Mouse (Mus musculus): ENCODE results near the gene Fam204a. TPM values are rescaled to one million over a fixed set of nuclear protein-coding genes. Genes with fewer than 3 reads are reported as not detected.
A peak's percentile ranks its signal among the peaks of the same experiment; 100 is the strongest.

Gene Fam204a
- polyA plus RNA-seq (2015; fragmentation: Nextera tagmentation; extraction: Ambion mirVana), result 29.4 and 31.2 TPM in 2 replicates

GRCm38 (mm10) chr19:60225899-60226844, at the start of gene Fam204a:
TSS of gene Fam204a (minus strand) at chr19:60226701.
- Histone ChIP-seq H3K36me3 (ENCODE audit: control insufficient read depth, insufficient read depth) (no peaks in the 10 kb centered on the region; the same call in 1 of the 2 replicates), H3K4me1 (replicated peaks; ENCODE audit: control insufficient read depth, insufficient read depth, low read length) (no peaks in the 10 kb centered on the region), H3K4me3 (ENCODE audit: low read depth, low read length) (peak within 1 kb of the TSS; percentile 78), H3K27me3 (replicated peaks; ENCODE audit: control insufficient read depth, insufficient read depth, low read length) (no peaks in the 10 kb centered on the region), H3K27ac (ENCODE audit: low read depth, low read length) (peak within 1 kb of the TSS; percentile 92), H3K4me2 (replicated peaks; ENCODE audit: low read depth) (peak within 1 kb of the TSS; percentile 65), H3K9me3 (ENCODE audit: control insufficient read depth) (no peaks in the 10 kb centered on the region), H3K9ac (ENCODE audit: low read depth, low read length) (peak within 1 kb of the TSS; percentile 87)
- whole genome bisulfite sequencing, result under 1% methylated on average over 63 of the region's 68 CpGs
- ATAC-seq, result peak; percentile 99
- TF ChIP-seq CTCF (IDR thresholded peaks at IDR 0.05; ENCODE audit: low read depth), result no peak

- TF ChIP-seq CTCF (IDR thresholded peaks at IDR 0.05; ENCODE audit: low read depth), result no peak
- WGBS, result 46% methylated on average over 1 of the region's 1 CpGs
- no peak overlapping the region for H3K27ac ChIP-seq (ENCODE audit: low read depth, low read length)
- no peak overlapping the region for H3K9ac ChIP-seq (ENCODE audit: low read depth, low read length)
- no peaks in the 10 kb centered on the region for H3K36me3 ChIP-seq (ENCODE audit: control insufficient read depth, insufficient read depth)
- no peaks in the 10 kb centered on the region for H3K4me1 ChIP-seq (replicated peaks; ENCODE audit: control insufficient read depth, insufficient read depth, low read length)
- no peak overlapping the region for H3K4me3 ChIP-seq (ENCODE audit: low read depth, low read length)
- no peaks in the 10 kb centered on the region for H3K27me3 ChIP-seq (replicated peaks; ENCODE audit: control insufficient read depth, insufficient read depth, low read length)
- H3K4me2 ChIP-seq (replicated peaks; ENCODE audit: low read depth), result no peak overlapping the region
- no peak for ATAC-seq
- H3K9me3 ChIP-seq (ENCODE audit: control insufficient read depth), result no peaks in the 10 kb centered on the region
Observed at GRCm38 (mm10) chr19:60265789-60266188, 39.3 kb upstream of the Fam204a start.

DNA sequence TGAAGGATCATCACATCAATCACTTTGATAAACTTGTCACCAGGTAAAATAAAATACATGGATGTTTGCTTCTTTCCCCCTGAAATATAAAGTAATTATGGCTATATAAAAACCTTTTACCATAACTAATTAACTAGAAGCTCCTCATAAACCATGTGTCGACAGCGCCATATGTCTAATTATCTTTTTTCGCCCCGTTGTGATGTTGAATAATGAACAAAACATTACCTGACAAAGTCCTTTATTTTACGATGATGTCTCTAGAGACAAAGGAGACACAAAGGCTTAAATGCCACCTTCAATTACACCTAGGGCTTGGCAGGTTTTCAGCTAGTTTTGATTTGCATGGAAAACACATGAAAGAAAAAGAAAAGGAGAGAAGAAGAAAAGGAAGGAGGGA, 34.2 kb upstream of the Fam204a start:
- no peaks in the 10 kb centered on the region for H3K27me3 ChIP-seq (replicated peaks; ENCODE audit: control insufficient read depth, insufficient read depth, low read length)
- 75% methylated on average over 5 of the region's 5 CpGs for WGBS
- no peaks in the 10 kb centered on the region for H3K36me3 ChIP-seq (ENCODE audit: control insufficient read depth, insufficient read depth)
- no peak overlapping the region for H3K4me2 ChIP-seq (replicated peaks; ENCODE audit: low read depth)
- no peak for TF ChIP-seq CTCF (IDR thresholded peaks at IDR 0.05; ENCODE audit: low read depth)
- no peaks in the 10 kb centered on the region for H3K9me3 ChIP-seq (ENCODE audit: control insufficient read depth)
- H3K4me1 ChIP-seq (replicated peaks; ENCODE audit: control insufficient read depth, insufficient read depth, low read length), result no peaks in the 10 kb centered on the region
- no peak for ATAC-seq
- no peak overlapping the region for H3K4me3 ChIP-seq (ENCODE audit: low read depth, low read length)
- no peak overlapping the region for H3K27ac ChIP-seq (ENCODE audit: low read depth, low read length)
- H3K9ac ChIP-seq (ENCODE audit: low read depth, low read length), result no peak overlapping the region

GRCm38 (mm10) chr19:60252021-60252420, 25.5 kb upstream of the Fam204a start:
- 44% methylated on average over 2 of the region's 2 CpGs for WGBS
- Histone ChIP-seq H3K4me3 (ENCODE audit: low read depth, low read length) (no peak overlapping the region), H3K36me3 (ENCODE audit: control insufficient read depth, insufficient read depth) (no peaks in the 10 kb centered on the region), H3K9me3 (ENCODE audit: control insufficient read depth) (no peaks in the 10 kb centered on the region), H3K27me3 (replicated peaks; ENCODE audit: control insufficient read depth, insufficient read depth, low read length) (no peaks in the 10 kb centered on the region), H3K9ac (ENCODE audit: low read depth, low read length) (no peak overlapping the region), H3K27ac (ENCODE audit: low read depth, low read length) (no peak overlapping the region), H3K4me2 (replicated peaks; ENCODE audit: low read depth) (no peak overlapping the region), H3K4me1 (replicated peaks; ENCODE audit: control insufficient read depth, insufficient read depth, low read length) (no peaks in the 10 kb centered on the region)
- TF ChIP-seq CTCF (IDR thresholded peaks at IDR 0.05; ENCODE audit: low read depth), result peak; percentile 55
- ATAC-seq, result no peak

DNA sequence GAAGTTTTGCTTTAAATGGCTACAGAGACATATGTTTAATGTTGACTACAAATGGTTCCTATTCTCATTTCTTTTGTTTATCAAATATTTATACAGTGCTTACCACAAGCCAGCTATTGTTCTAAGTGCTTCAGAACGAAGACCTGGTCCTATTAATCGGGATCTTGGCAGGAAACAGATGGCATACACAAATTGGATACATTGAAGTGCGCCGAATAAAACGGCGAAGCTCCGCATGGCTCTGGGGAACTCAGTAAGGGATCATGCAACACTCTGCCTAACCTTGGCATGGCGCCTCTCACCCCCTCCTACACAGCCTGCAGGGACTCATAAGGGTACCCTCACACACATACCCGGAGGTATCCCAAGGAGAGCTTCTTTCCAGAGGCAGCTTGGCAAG, 24.7 kb upstream of the Fam204a start:
- no peak overlapping the region for H3K4me2 ChIP-seq (replicated peaks; ENCODE audit: low read depth)
- H3K9ac ChIP-seq (ENCODE audit: low read depth, low read length), result no peak overlapping the region
- no peak for ATAC-seq
- H3K4me3 ChIP-seq (ENCODE audit: low read depth, low read length), result no peak overlapping the region
- H3K27ac ChIP-seq (ENCODE audit: low read depth, low read length), result no peak overlapping the region
- no peaks in the 10 kb centered on the region for H3K36me3 ChIP-seq (ENCODE audit: control insufficient read depth, insufficient read depth)
- 47% methylated on average over 9 of the region's 9 CpGs for WGBS
- H3K9me3 ChIP-seq (ENCODE audit: control insufficient read depth), result no peaks in the 10 kb centered on the region
- no peaks in the 10 kb centered on the region for H3K4me1 ChIP-seq (replicated peaks; ENCODE audit: control insufficient read depth, insufficient read depth, low read length)
- no peak for TF ChIP-seq CTCF (IDR thresholded peaks at IDR 0.05; ENCODE audit: low read depth)
- H3K27me3 ChIP-seq (replicated peaks; ENCODE audit: control insufficient read depth, insufficient read depth, low read length), result no peaks in the 10 kb centered on the region

DNA sequence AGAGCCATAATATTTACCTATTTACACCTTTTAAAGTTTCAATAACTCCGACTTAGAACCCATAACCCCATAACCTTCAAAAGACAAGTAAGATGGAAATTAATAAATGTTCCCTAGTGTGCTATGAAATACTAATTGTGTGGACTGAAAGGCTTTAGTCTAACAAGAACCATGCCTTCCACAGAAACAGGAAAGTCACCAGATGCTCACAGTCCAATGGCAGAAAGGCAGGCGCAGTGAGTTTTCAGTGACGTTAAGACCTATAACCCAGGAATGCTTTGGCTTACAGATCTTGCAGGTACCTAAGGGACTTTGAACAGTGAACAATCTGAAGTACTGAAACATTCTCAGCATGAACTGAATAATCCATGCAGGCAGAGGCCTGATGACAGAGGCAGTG, 18.7 kb upstream of the Fam204a start:
- H3K36me3 ChIP-seq (ENCODE audit: control insufficient read depth, insufficient read depth), result no peaks in the 10 kb centered on the region
- no peaks in the 10 kb centered on the region for H3K4me1 ChIP-seq (replicated peaks; ENCODE audit: control insufficient read depth, insufficient read depth, low read length)
- H3K4me2 ChIP-seq (replicated peaks; ENCODE audit: low read depth), result no peak overlapping the region
- H3K9ac ChIP-seq (ENCODE audit: low read depth, low read length), result no peak overlapping the region
- no peak overlapping the region for H3K27ac ChIP-seq (ENCODE audit: low read depth, low read length)
- H3K27me3 ChIP-seq (replicated peaks; ENCODE audit: control insufficient read depth, insufficient read depth, low read length), result no peaks in the 10 kb centered on the region
- H3K4me3 ChIP-seq (ENCODE audit: low read depth, low read length), result no peak overlapping the region
- no peak for TF ChIP-seq CTCF (IDR thresholded peaks at IDR 0.05; ENCODE audit: low read depth)
- no peaks in the 10 kb centered on the region for H3K9me3 ChIP-seq (ENCODE audit: control insufficient read depth)
- WGBS, result 72% methylated on average over 3 of the region's 3 CpGs
- no peak for ATAC-seq
